Mouse (Mus musculus) spleen, adult 2 months (tissue): ENCODE measurements at regions not wholly inside any gene's neighbourhood (a gene's known extent, or its start where the extent isn't known, plus 50 kb on each side); places are given as distances from the start of the nearest gene placed in this dataset.

Experiments used
- DNase-seq, 2 experiments: peaks; one replicate each; pipeline versions ENCODE4 v3.0.0 to v3.0.0-alpha.2; 2012 to 2021; ENCODE audit warnings: low spot score in 2 of 2, low read depth in 1 of 2
- H3K27ac ChIP-seq: fragments of 200-500 bp; 2 replicates; pipeline ENCODE4 v1.5.1; 2012; ENCODE audit warnings: low read length, inconsistent platforms; ENCODE audit not compliant: insufficient read depth
- H3K27me3 ChIP-seq: fragments of 200-500 bp; 2 replicates; pipeline ENCODE4 v1.6.1; 2012; ENCODE audit warnings: mild to moderate bottlenecking, moderate library complexity, low read length, inconsistent platforms; ENCODE audit not compliant: control insufficient read depth, insufficient read depth
- H3K36me3 ChIP-seq: fragments of 200-500 bp; 2 replicates; pipeline ENCODE4 v1.6.1; 2012; ENCODE audit warnings: mild to moderate bottlenecking, low read length, inconsistent platforms; ENCODE audit not compliant: control insufficient read depth, insufficient read depth
- H3K4me1 ChIP-seq: fragments of 200-500 bp; 2 replicates; pipeline ENCODE4 v1.6.1; 2011; ENCODE audit warnings: inconsistent platforms; ENCODE audit not compliant: control insufficient read depth, insufficient read depth, insufficient read length
- H3K4me3 ChIP-seq: fragments of 200-500 bp; 2 replicates; pipeline ENCODE4 v1.5.1; 2011; ENCODE audit warnings: mild to moderate bottlenecking, inconsistent platforms; ENCODE audit not compliant: insufficient read depth, insufficient read length; ENCODE audit errors: extremely low read depth
- CTCF ChIP-seq: fragments of 200-500 bp; IDR thresholded peaks from 2 replicates; pipeline ENCODE4 v1.5.1; 2011; ENCODE audit warnings: mild to moderate bottlenecking, inconsistent platforms; ENCODE audit not compliant: insufficient read depth, insufficient read length, insufficient replicate concordance; ENCODE audit errors: extremely low read depth
- POLR2A ChIP-seq: fragments of 200-500 bp; IDR thresholded peaks from 2 replicates; pipeline ENCODE4 v1.6.1; 2011; ENCODE audit warnings: low read depth, low read length, inconsistent platforms
- WGBS: fragments of 180-500 bp; shearing (Covaris S2); methylation state at CpG from one replicate; pipeline ENCODE4 v1.1.7; 2018; 5-methylcytosine and 5-hydroxymethylcytosine counted together

GRCm38 (mm10) chr7:74908311-74908962 lies 353.9 kb upstream of the Slco3a1 start:
- WGBS, result 6% methylated on average over 3 of the region's 3 CpGs
- no peak for DNase-seq
- H3K27me3 ChIP-seq, result no peaks in the 10 kb centered on the region
- H3K4me1 ChIP-seq, result no peaks in the 10 kb centered on the region
- TF ChIP-seq POLR2A, result no peak
- no peak for TF ChIP-seq CTCF
- H3K36me3 ChIP-seq, result no peaks in the 10 kb centered on the region
- H3K27ac ChIP-seq, result no peak overlapping the region
- no peak overlapping the region for H3K4me3 ChIP-seq

GRCm38 (mm10) chr7:74907391-74907790 lies 352.8 kb upstream of the Slco3a1 start:
- no peaks in the 10 kb centered on the region for H3K36me3 ChIP-seq
- no peaks in the 10 kb centered on the region for H3K4me1 ChIP-seq
- WGBS, result 7% methylated on average over 1 of the region's 1 CpGs
- H3K27me3 ChIP-seq, result no peaks in the 10 kb centered on the region
- no peak for TF ChIP-seq POLR2A
- TF ChIP-seq CTCF, result no peak
- DNase-seq, result no peak
- no peak overlapping the region for H3K27ac ChIP-seq
- no peak overlapping the region for H3K4me3 ChIP-seq

- no peaks in the 10 kb centered on the region for H3K27me3 ChIP-seq
- no peaks in the 10 kb centered on the region for H3K36me3 ChIP-seq
- whole genome bisulfite sequencing, result 21% methylated on average over 3 of the region's 3 CpGs
- H3K4me1 ChIP-seq, result no peaks in the 10 kb centered on the region
- TF ChIP-seq POLR2A (no peak), CTCF (no peak)
- no peak overlapping the region for H3K27ac ChIP-seq
- DNase-seq, result no peak
- no peak overlapping the region for H3K4me3 ChIP-seq
Measured at GRCm38 (mm10) chr7:74877466-74877865, 322.9 kb upstream of the Slco3a1 start.

- no peaks in the 10 kb centered on the region for H3K36me3 ChIP-seq
- H3K4me3 ChIP-seq, result no peak overlapping the region
- no peaks in the 10 kb centered on the region for H3K27me3 ChIP-seq
- H3K4me1 ChIP-seq, result no peaks in the 10 kb centered on the region
- no peak for DNase-seq
- no peak overlapping the region for H3K27ac ChIP-seq
- no peak for TF ChIP-seq CTCF
- no peak for TF ChIP-seq POLR2A
- 81% methylated on average over 4 of the region's 4 CpGs for WGBS
Measured at GRCm38 (mm10) chr7:74876667-74877066, 322.1 kb upstream of the Slco3a1 start.

GRCm38 (mm10) chr7:74870250-74870649 lies 315.7 kb upstream of the Slco3a1 start:
- WGBS, result 90% methylated on average over 1 of the region's 1 CpGs
- Histone ChIP-seq H3K36me3 (no peaks in the 10 kb centered on the region), H3K27me3 (no peaks in the 10 kb centered on the region), H3K27ac (no peak overlapping the region), H3K4me3 (no peak overlapping the region), H3K4me1 (no peaks in the 10 kb centered on the region)
- no peak for DNase-seq
- TF ChIP-seq POLR2A (no peak), CTCF (no peak)

GRCm38 (mm10) chr7:74862727-74863126 lies 308.1 kb upstream of the Slco3a1 start:
- no peaks in the 10 kb centered on the region for H3K27me3 ChIP-seq
- no peak overlapping the region for H3K4me3 ChIP-seq
- H3K27ac ChIP-seq, result no peak overlapping the region
- no peaks in the 10 kb centered on the region for H3K4me1 ChIP-seq
- no peak for DNase-seq
- no peaks in the 10 kb centered on the region for H3K36me3 ChIP-seq
- TF ChIP-seq CTCF (no peak), POLR2A (no peak)
- 86% methylated on average over 3 of the region's 3 CpGs for WGBS

GRCm38 (mm10) chr7:74844306-74844929 lies 289.8 kb upstream of the Slco3a1 start:
- H3K36me3 ChIP-seq, result no peaks in the 10 kb centered on the region
- 75% methylated on average over 6 of the region's 6 CpGs for WGBS
- no peaks in the 10 kb centered on the region for H3K27me3 ChIP-seq
- no peak for DNase-seq
- TF ChIP-seq POLR2A, result no peak
- no peak for TF ChIP-seq CTCF
- no peak overlapping the region for H3K27ac ChIP-seq
- no peak overlapping the region for H3K4me3 ChIP-seq
- no peaks in the 10 kb centered on the region for H3K4me1 ChIP-seq

- 75% methylated on average over 2 of the region's 2 CpGs for WGBS
Measured at GRCm38 (mm10) chr7:74823286-74823685, 268.7 kb upstream of the Slco3a1 start.

More at GRCm38 (mm10) chr7:74823286-74823685, 268.7 kb upstream of the Slco3a1 start:
- H3K36me3 ChIP-seq, result no peaks in the 10 kb centered on the region
- DNase-seq, result no peak
- no peak overlapping the region for H3K27ac ChIP-seq
- H3K27me3 ChIP-seq, result no peaks in the 10 kb centered on the region
- no peak overlapping the region for H3K4me3 ChIP-seq
- TF ChIP-seq POLR2A (no peak), CTCF (no peak)
- H3K4me1 ChIP-seq, result no peaks in the 10 kb centered on the region
